Mouse (Mus musculus) liver, embryonic 11.5 days (tissue): ENCODE results near the gene Prpf40a. TPM values are rescaled to one million over a fixed set of nuclear protein-coding genes. Genes with fewer than 3 reads are reported as not detected.

Experiments used
- ATAC-seq: fragments of 200-750 bp; cut with Nextera tagmentation; replicated peaks from 2 replicates; pipeline ENCODE4 v1.8.0; 2017; ENCODE audit warnings: moderate number of reproducible peaks, mild to moderate bottlenecking, moderate TSS enrichment, moderate library complexity; ENCODE audit not compliant: low FRiP score
- DNase-seq: peaks from one replicate; pipeline ENCODE4 v3.0.0-alpha.2; 2017; ENCODE audit warnings: low spot score
- H3K27ac ChIP-seq: fragments of 300-500 bp; sonication (generic); 2 replicates; pipeline ENCODE4 v1.5.1; 2014; ENCODE audit warnings: mild to moderate bottlenecking, low read depth, low read length, control low read depth
- H3K27me3 ChIP-seq: fragments of 300-500 bp; sonication (generic); replicated peaks from 2 replicates; pipeline ENCODE4 v1.6.1; 2014; ENCODE audit warnings: low read length, mixed read lengths; ENCODE audit not compliant: control insufficient read depth, insufficient read depth
- H3K36me3 ChIP-seq: fragments of 300-500 bp; sonication (generic); 2 replicates; pipeline ENCODE4 v1.6.1; 2014; ENCODE audit warnings: mild to moderate bottlenecking, low read length, moderate library complexity, mixed read lengths; ENCODE audit not compliant: control insufficient read depth, insufficient read depth
- H3K4me1 ChIP-seq: fragments of 300-500 bp; sonication (generic); replicated peaks from 2 replicates; pipeline ENCODE4 v1.6.1; 2014; ENCODE audit warnings: low read length, mixed read lengths; ENCODE audit not compliant: control insufficient read depth, insufficient read depth
- H3K4me2 ChIP-seq: fragments of 300-500 bp; sonication (generic); 2 replicates; pipeline ENCODE4 v1.6.1; 2014; ENCODE audit warnings: mild to moderate bottlenecking, control low read depth, moderate library complexity
- H3K4me3 ChIP-seq: fragments of 300-500 bp; sonication (generic); 2 replicates; pipeline ENCODE4 v1.5.1; 2014; ENCODE audit warnings: low read depth, low read length, control low read depth
- H3K9ac ChIP-seq: fragments of 300-500 bp; sonication (generic); 2 replicates; pipeline ENCODE4 v1.6.1; 2014; ENCODE audit warnings: low read depth, low read length, control low read depth
- H3K9me3 ChIP-seq: fragments of 300-500 bp; sonication (generic); 2 replicates; pipeline ENCODE4 v1.6.1; 2016; ENCODE audit warnings: low read length, inconsistent platforms, mixed read lengths; ENCODE audit not compliant: control insufficient read depth
- WGBS: fragments of 180-500 bp; shearing (Covaris S2); extraction: QIAGEN DNeasy Blood & Tissue Kit; methylation state at CpG from one replicate; pipeline ENCODE4 v1.1.7; 2014; 5-methylcytosine and 5-hydroxymethylcytosine counted together
- polyA plus RNA-seq: library from polyadenylated mRNA; unstranded; fragments of >200 nt; fragmentation: Nextera tagmentation; extraction: Ambion mirVana; gene quantifications from 2 replicates; pipeline ENCODE4 v1.2.1, GENCODE M21; 2014

The Prpf40a gene
- polyA plus RNA-seq, 1 experiment from 2014 or later, result 136 TPM

DNA sequence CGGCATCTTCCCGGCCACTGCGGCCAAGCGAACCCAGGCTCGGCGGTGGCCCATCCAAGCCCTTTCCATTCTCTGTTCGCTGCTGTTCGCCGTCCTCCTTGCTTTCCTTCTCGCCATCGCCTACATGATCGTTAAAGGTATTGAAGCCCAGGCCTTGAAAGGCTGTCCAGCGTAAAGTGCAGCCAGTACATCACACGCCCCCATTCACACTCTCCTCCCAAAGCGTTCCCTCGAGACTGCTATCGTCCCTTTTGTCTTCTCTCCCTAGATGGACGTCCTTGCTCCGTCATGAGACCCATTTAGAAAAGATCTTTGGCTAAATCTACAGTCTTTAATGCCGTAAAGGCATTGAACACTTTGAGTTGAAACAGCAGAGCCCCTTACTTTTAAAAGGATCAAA is 1.3 kb upstream of the Prpf40a start:
- Histone ChIP-seq H3K9me3 (no peaks in the 10 kb centered on the region), H3K27me3 (no peaks in the 10 kb centered on the region), H3K9ac (peak overlapping the region; percentile 87), H3K4me1 (peaks cover 8% of the 10 kb centered on the region), H3K4me3 (peak overlapping the region; percentile 78), H3K36me3 (peaks cover 15% of the 10 kb centered on the region), H3K4me2 (peak overlapping the region; percentile 63), H3K27ac (peak overlapping the region; percentile 93)
- no peak for DNase-seq
- ATAC-seq, result peak; percentile 1; the same call in 1 of the 2 replicates
- WGBS, result under 1% methylated on average over 20 of the region's 20 CpGs

DNA sequence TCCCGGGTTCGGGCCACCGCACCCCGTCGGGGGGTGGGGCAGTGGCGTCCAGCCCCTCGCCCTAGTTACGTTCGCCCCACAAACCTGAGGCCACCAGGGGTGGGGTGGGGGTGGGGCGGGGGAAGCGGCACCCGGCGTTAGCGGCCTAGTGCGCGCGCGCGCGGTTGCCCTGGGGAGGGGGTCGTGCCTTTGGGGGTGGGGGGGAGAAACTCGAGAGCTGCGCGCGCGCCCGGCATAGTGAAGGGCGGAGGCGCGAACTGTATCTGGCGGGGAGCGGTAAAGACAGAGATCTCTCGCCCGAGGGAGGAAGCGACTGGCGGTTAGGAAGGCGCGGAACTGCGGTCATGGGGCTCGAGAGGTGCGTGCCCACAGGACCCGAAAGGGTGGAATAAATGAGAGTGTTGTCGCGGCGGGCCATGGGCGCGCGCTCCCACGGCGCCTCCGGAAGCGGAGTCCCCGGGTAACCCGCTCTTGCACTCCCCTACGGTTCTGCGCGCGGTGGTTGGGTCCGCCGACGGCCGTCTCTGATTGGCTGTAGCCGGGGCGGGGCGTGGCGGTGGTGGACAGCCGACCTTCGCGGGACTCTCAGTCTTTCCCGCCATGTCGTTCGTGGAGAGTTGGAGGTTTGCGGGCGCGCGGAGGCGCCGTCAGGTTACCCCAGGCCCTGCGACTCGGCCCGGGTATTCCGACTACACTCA is 588 bp upstream of the Prpf40a start, which contains the start of gene Arl6ip6:
Gene Arl6ip6 (plus strand): TSS at position 204 of the 698 bp plus-strand sequence.
- DNase-seq (peak; percentile 99), ATAC-seq (peak; percentile 85)
- H3K4me1 ChIP-seq, result peaks cover 8% of the 10 kb centered on the region
- WGBS, result under 1% methylated on average over 80 of the region's 82 CpGs
- peak within 1 kb of the TSS; percentile 74 for H3K4me2 ChIP-seq
- peak within 1 kb of the TSS; percentile 89 for H3K9ac ChIP-seq
- no peaks in the 10 kb centered on the region for H3K9me3 ChIP-seq
- peaks cover 15% of the 10 kb centered on the region for H3K36me3 ChIP-seq
- H3K27me3 ChIP-seq, result no peaks in the 10 kb centered on the region
- H3K4me3 ChIP-seq, result peak within 1 kb of the TSS; percentile 78
- peak within 1 kb of the TSS; percentile 93 for H3K27ac ChIP-seq

DNA sequence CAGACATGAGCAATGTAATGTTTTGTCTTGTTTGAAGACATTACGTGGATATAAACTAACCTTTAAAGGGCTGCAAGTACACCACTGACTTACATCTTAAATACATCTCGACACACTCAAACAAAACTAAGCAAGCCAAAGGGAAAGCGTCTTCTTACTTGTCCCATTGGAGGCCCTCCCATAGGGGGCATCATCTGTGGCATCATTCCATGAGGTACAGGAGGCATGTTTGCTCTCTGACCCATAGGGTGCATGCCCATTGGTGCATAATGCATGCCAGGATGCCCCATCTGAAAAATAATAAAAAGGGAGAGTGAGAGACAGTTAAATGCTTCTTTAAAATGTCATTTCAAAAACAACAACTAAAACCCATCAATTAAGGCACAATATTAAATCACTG is 1.3 kb downstream of the Prpf40a start:
- H3K27me3 ChIP-seq, result no peaks in the 10 kb centered on the region
- H3K9ac ChIP-seq, result peak overlapping the region; percentile 49; the same call in 1 of the 2 replicates
- H3K9me3 ChIP-seq, result no peaks in the 10 kb centered on the region
- H3K4me3 ChIP-seq, result peak overlapping the region; percentile 78
- H3K36me3 ChIP-seq, result peaks cover 3% of the 10 kb centered on the region; the same call in 1 of the 2 replicates
- H3K4me1 ChIP-seq, result peaks cover 8% of the 10 kb centered on the region
- DNase-seq (no peak), ATAC-seq (no peak)
- H3K27ac ChIP-seq, result no peak overlapping the region
- H3K4me2 ChIP-seq, result peak overlapping the region; percentile 74
- WGBS, result 70% methylated on average over 3 of the region's 3 CpGs

DNA sequence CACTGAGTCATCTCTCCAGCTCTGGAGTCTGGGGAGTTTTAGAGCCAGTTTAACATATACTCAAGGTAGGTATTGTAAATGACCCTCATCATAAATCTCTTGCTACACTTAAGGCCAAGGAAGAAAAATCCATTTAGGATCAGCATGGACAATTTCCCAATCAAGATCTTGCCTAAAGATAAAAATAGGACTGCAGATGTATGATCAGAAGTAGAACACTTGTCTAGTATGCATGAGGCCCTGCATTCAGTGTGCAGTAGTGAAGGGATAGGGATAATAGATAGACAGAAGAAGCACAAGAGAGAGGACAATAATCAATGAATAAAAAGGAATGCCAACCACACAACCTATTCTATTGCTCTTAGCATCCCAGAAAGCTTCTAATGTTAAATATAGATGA is 11.2 kb downstream of the Prpf40a start:
- Histone ChIP-seq H3K9ac (no peak overlapping the region), H3K36me3 (peaks cover 3% of the 10 kb centered on the region; the same call in 1 of the 2 replicates), H3K9me3 (no peaks in the 10 kb centered on the region), H3K27ac (no peak overlapping the region), H3K4me2 (no peak overlapping the region), H3K27me3 (no peaks in the 10 kb centered on the region), H3K4me3 (no peak overlapping the region), H3K4me1 (no peaks in the 10 kb centered on the region; the same call in 1 of the 2 replicates)
- ATAC-seq (no peak), DNase-seq (no peak)

DNA sequence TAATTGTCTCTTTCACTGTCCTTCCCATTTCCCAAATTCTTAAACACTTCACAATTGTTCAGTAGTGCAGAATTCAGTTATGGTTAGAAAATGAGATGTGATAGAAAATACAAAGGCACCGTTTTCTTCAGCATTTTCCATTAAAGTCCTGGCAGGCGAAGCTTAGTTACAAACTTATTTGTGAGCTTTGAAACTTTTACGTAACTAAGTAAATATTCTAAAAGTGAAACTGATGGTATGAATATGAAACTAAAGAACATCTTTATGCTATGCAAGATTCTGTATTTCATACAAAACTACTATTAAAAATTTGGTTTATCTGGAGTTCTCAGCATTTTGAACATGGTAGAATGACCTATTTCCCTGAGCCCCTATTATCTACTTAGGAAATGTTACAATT is 12.1 kb downstream of the Prpf40a start:
- peaks cover 5% of the 10 kb centered on the region for H3K36me3 ChIP-seq
- no peak for ATAC-seq
- 89% methylated on average over 3 of the region's 3 CpGs for WGBS
- H3K9ac ChIP-seq, result no peak overlapping the region
- H3K4me2 ChIP-seq, result no peak overlapping the region
- DNase-seq, result no peak
- H3K4me3 ChIP-seq, result no peak overlapping the region
- H3K4me1 ChIP-seq, result no peaks in the 10 kb centered on the region; the same call in 1 of the 2 replicates
- H3K9me3 ChIP-seq, result no peaks in the 10 kb centered on the region
- H3K27me3 ChIP-seq, result no peaks in the 10 kb centered on the region
- H3K27ac ChIP-seq, result no peak overlapping the region

DNA sequence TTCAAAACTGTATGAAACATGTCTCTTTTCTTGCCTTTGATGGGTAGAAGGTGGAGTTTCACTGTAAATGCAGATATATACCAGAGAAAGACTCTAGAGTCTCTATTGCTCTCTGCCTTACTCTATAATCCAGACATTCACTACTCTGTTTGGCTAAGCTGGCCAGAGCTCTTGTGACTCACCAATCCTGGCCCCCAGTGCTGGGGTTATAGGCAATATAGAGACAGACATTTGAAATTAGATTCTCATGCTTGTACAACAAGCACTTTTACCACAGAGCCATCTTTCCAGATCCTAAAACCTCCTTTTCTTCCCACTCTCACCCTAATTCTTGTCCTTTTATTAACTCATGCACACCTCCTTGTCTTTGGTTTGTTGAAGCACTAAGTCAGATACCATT is 17.1 kb downstream of the Prpf40a start:
- no peaks in the 10 kb centered on the region for H3K9me3 ChIP-seq
- H3K4me2 ChIP-seq, result no peak overlapping the region
- no peaks in the 10 kb centered on the region for H3K27me3 ChIP-seq
- ATAC-seq (no peak), DNase-seq (no peak)
- peaks cover 9% of the 10 kb centered on the region for H3K36me3 ChIP-seq
- H3K9ac ChIP-seq, result no peak overlapping the region
- no peaks in the 10 kb centered on the region for H3K4me1 ChIP-seq
- H3K27ac ChIP-seq, result no peak overlapping the region
- no peak overlapping the region for H3K4me3 ChIP-seq

DNA sequence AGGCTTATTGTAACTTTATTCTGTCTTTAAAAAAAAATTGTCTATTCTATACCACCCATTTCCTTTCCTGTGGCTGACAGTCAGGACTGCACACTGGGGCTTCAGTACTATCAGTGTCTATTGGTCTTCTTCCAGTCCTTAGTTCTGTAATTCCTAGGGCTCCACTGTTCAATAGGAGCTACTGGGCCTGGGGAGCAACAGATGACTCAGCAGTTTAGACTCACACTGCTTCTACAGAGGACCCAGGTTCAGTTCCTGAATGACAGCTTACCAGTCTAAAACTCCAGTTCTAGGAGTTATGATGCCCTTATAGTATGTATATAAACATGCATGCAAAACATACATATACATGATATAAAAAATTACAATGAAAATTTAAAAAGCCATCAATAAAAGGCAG is 44.2 kb downstream of the Prpf40a start:
- ATAC-seq (no peak), DNase-seq (no peak)
- H3K4me2 ChIP-seq, result no peak overlapping the region
- H3K9ac ChIP-seq, result no peak overlapping the region
- no peaks in the 10 kb centered on the region for H3K9me3 ChIP-seq
- H3K27me3 ChIP-seq, result no peaks in the 10 kb centered on the region
- no peak overlapping the region for H3K4me3 ChIP-seq
- H3K36me3 ChIP-seq, result peaks cover 18% of the 10 kb centered on the region; the same call in 1 of the 2 replicates
- no peaks in the 10 kb centered on the region for H3K4me1 ChIP-seq
- H3K27ac ChIP-seq, result no peak overlapping the region

DNA sequence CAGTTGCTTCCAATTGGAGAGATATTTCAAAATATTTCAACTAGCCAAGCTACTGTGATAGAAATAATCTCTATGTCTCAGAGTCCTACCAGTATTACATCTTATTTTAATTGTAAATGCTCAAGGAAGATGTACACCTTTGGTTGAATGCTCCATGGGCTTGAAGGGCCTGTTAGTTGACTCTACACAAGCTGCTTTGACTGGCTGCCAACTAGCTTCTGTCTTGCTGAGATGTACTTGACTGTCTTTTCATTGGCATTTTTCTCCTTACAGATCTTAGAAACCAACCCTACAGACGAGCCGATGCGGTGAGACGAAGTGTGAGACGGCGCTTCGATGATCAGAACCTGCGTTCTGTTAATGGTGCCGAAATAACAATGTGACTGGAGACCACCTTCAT is 59.5 kb downstream of the Prpf40a start:
- ATAC-seq (no peak), DNase-seq (no peak)
- Histone ChIP-seq H3K27me3 (no peaks in the 10 kb centered on the region), H3K4me2 (no peak overlapping the region), H3K27ac (no peak overlapping the region), H3K4me3 (no peak overlapping the region), H3K9me3 (no peaks in the 10 kb centered on the region), H3K9ac (no peak overlapping the region), H3K4me1 (no peaks in the 10 kb centered on the region), H3K36me3 (peaks cover 3% of the 10 kb centered on the region; the same call in 1 of the 2 replicates)
- 95% methylated on average over 9 of the region's 9 CpGs for whole genome bisulfite sequencing

DNA sequence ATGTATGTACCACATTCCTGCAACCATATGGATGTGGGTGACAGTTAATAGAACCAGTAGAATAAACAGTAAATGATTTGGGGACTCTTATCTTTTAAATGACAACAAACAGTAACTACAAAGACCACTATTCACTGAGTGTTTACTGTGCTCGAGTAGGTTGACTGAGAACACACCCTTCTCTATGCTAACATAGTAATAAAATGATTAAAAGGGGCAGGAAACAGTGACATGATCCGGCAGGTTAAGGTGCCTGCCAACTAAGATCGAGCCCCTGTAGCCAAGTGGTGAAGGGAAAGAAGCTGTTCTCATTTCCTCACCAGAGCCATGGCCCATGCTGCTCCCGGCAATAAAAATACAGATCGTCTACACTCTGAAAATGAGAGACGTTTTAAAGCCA is 62.0 kb downstream of the Prpf40a start:
- no peaks in the 10 kb centered on the region for H3K36me3 ChIP-seq
- no peak overlapping the region for H3K9ac ChIP-seq
- ATAC-seq, result no peak
- no peaks in the 10 kb centered on the region for H3K9me3 ChIP-seq
- no peak overlapping the region for H3K4me2 ChIP-seq
- no peak overlapping the region for H3K27ac ChIP-seq
- no peaks in the 10 kb centered on the region for H3K27me3 ChIP-seq
- no peaks in the 10 kb centered on the region for H3K4me1 ChIP-seq
- DNase-seq, result no peak
- H3K4me3 ChIP-seq, result no peak overlapping the region
- 78% methylated on average over 6 of the region's 6 CpGs for whole genome bisulfite sequencing
